Mouse (Mus musculus) CD4-positive helper T cell, adult 2 months (primary cell): ENCODE measurements around the gene Nudt17.
A peak's percentile ranks its signal among the peaks of the same experiment; 100 is the strongest.
"Not testable (repeated sequence)": the region's sequence is repeated elsewhere in the genome, so short reads cannot be mapped to it uniquely, and the experiment has no call there.

ENCODE experiments used
- DNase-seq: peaks from one replicate; pipeline ENCODE4 v3.0.0-alpha.2; 2012; ENCODE audit warnings: low read depth, missing footprints, low spot score

Gene Nudt17

DNA sequence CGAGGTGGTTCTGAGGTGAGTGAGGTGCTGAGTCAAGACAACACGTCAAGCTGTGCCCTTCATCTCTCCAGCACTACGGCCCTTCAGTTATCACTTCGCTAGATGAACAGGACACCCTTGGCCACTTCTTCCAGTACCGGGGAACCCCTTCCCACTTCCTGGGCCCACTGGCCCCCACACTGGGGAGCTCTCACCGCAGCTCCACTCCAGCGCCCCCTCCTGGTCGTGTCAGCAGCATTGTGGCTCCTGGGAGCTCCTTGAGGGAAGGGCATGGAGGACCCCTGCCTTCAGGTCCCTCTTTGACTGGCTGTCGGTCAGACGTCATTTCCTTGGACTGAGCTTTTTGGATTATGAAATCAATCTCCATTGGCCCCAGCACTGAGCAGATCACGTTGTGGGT lies 3.6 kb downstream of the Nudt17 start:
- peak; percentile 39 for DNase-seq

DNA sequence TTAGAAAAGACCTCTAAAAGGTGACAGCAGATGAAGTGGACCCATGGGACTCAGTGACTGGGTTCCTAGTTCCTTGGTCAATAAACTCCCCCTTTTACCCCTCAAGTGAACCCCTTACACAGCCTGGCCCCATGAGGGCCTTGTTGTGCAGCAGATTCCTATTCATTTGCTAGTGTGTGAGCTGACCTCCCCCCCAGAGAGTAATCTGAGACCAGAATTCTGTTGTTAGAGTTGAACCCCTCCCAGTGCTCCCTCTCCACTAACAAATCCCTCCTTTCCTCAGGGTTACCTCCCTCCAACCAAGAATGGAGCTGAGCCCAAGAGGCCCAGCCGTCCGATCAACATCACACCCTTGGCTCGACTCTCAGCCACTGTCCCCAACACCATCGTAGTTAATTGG lies 7.4 kb downstream of the Nudt17 start:
- no peak for DNase-seq

DNA sequence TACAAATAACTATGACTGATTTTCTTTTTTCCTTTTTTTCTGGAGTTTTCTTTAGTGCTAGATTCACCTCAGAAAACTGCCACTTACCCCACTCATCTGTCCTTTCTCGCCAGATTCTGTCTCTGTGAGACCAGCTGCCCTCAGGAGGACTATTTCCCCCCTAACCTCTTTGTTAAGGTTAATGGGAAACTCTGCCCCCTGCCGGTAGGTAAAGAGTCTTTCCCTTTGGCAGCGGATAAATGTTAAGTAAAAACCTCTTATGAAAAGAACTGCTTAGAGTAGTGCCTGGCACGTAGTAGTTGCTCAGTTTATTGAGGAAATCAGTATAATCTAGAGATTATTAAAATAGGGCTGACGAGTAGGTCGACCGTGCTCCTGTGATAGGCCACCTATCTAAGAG lies 8.0 kb downstream of the Nudt17 start:
- no peak for DNase-seq

DNA sequence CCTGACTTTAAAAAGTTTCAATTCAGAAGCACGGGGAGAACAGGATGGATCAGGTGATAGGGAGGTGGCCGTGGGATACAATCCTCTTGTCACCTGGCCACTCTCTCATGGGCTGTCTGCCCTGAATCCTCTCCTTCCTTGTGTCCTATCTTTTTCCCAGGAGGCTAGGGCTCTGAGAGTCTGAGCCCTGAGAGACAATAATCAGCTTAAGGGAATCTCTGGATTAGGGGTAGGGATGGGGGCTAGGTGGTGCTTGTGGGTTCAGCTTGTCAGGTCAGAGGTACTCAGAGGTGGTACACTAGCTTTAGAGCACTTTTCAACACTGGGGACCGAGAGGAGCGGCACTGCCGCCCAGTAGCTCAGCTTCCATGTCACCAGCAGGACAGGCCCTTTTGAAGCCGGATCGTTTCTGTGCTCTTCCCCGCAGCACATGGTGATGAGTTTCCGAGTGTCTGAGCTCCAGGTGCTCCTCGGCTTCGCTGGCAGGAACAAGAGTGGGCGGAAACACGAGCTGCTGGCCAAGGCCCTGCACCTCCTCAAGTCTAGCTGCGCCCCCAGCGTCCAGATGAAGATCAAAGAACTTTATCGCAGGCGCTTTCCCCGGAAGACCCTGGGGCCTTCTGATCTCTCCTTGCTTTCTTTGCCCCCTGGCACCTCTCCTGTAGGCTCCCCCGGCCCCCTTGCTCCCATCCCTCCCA lies 9.2 kb downstream of the Nudt17 start:
- no peak for DNase-seq

DNA sequence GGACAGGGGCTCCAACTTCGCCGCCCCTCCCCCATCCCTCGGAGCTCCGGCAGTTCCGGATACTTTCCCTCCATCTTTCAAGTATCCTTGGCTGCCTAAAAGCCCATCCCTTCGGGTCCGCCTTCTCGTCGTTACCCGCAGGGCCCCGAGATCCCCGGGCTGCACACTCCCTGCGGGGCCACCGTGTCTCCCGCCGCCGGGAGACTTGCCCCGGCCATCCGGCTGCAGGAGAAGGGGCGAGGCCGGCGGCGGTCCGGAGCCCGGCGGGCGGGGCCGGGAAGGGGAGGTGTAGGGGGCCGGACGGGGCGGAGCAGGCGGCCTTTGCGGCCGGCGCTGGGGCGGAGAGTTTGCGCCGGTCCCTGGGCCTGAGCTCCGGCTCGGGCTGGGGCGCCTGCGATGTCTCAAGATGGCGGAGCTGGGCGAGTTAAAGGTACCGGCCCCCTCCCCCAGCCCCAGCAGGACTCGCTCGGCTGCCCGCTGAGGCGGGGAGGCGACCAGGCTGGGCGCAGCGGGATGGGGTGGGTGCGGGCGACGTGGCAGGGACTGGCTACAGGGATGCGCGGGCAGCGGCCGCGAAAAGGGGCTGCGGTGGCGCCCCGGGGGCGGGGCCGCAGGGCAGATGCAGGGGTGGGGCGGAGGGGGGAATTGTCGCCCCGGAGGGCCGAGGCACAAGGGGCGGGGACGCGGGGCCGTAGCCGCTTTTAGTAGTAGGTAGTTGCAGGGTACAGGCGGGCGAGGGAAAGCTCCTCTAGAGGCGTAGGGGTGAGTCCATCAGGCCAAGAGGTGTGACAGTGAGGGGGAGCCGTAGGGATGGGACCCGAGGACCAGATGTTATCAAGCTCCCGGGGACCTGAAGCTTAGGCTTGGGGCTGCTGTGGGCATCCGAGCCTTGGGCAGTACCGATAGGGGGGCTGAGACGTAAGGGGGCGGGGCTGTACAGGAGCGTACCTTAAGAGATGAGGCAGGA lies 11.3 kb downstream of the Nudt17 start:
- peak; percentile 84 for DNase-seq

DNA sequence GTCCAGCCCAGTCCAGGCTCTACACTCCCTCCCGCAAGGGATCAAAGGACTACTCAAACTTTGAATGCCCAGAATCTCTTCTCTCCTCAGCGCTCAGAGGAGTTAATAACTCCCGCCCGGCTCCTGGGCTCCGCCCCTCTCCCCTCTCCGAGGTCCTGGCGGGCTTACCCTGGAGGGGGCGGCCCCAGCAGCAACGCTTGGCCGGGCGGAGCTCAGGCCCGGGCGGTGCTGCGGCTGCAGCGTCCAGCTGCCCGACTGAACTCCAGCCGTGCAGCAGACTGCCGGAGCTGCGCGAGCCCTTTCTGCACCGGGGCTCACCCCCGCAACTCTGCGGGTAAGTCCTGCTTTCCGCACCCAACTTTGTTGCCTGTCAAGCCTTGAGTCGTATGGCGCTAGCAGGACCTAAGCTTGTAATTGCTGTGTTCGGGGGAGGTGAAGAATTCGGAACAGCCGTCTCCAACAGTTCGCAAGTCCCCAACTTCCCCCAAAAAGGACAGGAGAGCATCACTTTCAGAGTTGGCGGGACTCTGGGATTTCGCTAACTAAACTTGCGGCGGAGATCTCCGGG lies 12.1 kb downstream of the Nudt17 start, which contains the start of gene Pias3:
TSS of gene Pias3 (plus strand) at position 187 of the 568 bp plus-strand sequence.
- peak; percentile 67 for DNase-seq

DNA sequence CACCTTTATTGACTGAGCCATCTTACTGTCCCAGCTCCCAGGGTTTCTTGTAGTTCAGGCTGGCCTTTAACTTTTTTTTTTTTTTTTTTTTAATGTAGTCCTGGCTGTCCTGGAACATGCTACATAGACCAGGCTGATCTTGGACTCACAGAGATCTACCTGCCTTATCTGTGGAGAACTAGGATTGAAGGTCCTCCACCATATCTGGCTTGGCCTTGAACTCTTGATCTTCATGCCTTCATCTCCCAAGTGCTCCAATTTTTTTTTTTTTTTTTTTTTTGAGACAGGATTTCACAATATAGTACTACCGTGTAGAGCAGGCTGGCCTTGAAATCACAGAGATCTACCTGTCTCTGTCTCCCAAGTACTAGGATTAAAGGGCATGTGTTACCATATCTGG lies 14.8 kb downstream of the Nudt17 start:
- DNase-seq, result no peak

DNA sequence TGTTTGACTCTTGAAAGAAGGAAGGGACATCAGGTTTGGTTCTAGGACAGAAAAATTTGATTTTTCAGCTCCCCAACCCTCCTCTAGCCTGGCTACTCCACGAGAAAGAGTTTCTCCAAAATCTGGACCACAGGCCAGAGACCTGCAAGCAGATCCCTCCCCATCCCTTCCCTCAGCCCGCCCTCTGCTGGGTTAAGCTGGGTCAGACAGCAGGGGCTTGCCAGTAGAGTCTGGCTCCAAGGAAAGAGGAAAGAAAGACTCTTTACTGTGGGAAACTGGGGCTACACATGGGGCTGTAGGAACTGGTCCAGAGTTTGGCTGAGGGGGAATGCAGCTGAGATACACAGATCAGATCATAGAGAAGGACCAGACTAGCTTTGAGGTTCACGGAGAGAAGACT lies 15.9 kb downstream of the Nudt17 start:
- DNase-seq, result no peak

DNA sequence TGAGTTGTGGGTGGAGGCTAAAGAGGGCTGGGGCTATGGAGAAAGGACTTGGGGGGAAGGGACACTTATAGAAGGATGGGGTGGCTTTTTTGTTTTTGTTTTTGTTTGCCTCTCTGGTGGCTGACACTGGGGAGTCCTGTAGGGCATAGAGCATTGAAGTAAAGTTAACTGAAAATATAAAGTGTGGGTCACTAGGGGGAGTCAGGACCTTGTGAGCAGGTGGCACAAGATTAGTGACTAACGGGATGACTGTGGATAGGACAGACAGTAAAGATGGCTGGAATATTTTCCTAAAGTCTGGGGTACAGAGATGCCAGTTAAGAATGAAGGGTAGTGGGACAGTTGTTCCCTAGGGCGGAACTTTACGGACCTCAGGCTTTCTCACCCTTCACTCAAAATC lies 18.1 kb downstream of the Nudt17 start:
- DNase-seq, result peak; percentile 38

DNA sequence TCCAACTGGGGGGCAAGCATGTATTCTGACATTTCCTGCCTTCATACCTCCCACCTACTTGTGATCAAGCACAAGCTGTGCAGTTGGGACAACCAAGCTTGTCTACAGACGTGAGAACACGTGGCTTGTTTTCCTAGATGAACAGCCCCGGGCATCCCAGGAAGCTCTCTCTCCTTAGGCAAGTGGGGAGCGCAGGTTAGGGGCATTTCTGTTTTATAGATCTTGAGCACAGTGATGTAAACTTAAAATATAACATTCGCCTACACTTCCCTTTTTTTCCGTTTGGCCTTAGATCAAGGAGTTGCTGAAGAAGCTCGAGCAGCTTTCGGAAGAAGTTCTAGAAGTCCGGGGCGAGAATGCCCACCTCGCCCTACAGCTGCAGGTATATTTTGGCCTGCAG lies 19.5 kb downstream of the Nudt17 start:
- DNase-seq, result no peak

DNA sequence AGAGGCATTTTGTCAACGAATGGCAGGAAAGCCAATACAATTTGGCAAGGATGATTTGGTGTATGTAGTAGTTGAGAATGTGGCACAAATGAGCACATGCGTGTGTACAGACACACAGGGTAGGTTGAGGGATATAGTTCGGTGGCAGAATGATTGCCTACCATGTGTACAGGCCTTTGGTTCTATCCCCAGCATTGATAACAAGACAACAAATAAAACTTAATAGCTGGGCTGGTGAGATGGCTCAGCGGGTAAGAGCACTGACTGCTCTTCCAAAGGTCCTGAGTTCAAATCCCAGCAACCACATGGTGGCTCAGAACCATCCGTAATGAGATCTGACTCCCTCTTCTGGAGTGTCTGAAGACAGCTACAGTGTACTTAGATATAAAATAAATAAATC lies 22.3 kb downstream of the Nudt17 start:
- not testable (repeated sequence) for DNase-seq

DNA sequence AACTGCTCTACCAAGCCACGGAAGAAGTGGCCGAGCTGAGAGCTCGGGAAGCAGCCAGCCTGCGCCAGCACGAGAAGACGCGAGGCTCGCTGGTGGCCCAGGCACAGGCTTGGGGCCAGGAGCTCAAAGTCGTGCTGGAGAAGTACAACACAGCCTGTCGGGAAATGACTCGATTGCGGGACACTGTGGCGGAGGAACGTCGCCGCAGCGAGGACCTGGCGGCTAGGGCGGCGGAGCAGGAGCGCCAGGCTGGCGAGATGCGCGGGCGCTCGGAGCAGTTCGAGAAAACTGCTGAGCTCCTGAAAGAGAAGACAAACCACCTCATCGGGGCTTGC lies 23.6 kb downstream of the Nudt17 start:
- DNase-seq, result no peak

DNA sequence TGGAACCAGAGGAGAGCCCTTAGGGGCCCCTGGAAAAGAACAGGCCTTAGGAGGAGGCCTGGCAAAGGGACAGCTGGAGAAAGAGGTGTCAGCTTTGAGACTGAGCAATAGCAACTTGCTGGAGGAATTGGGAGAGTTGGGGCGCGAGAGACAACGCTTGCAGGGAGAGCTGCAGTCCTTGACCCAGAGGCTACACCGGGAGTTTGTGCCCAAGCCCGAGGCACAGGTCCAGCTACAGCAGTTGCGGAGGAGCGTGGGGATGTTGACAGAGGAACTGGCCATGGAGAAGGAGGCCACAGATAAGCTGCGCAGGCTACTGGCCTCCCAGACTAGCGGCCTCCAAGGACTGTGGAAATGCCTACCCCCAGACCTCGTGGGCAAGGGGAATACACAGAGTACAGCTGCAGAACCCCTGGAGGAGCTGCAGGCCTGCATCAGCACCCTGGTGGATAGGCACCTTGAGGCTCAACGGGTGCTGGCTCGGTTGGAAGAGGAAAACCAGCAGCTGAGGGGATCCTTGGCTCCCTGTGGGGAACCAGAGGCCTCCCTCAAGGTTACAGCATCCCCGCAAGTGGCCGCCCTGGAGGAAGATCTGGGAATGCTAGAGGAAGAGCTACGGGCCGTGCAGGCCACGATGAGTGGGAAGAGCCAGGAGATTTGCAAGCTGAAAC lies 24.1 kb downstream of the Nudt17 start:
- no peak for DNase-seq

DNA sequence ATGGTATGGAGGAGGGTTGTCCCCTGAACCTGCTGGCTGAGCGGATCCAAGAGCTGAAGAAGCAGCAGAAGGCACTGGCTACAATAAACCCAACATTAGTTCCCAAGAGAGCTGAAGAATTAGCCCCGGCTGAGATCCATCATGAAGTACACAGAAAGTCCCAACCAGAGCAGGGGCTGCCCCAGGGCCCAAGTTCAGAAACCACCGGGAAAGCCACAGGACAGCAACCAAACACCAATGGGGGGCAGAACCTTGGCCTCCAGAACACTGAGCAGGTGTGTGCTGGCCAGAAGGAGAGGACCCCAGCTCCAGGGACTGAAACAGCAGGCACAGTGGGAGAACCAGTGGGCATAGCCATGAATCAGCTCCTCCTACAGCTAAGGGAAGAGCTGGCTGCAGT lies 24.9 kb downstream of the Nudt17 start:
- no peak for DNase-seq

DNA sequence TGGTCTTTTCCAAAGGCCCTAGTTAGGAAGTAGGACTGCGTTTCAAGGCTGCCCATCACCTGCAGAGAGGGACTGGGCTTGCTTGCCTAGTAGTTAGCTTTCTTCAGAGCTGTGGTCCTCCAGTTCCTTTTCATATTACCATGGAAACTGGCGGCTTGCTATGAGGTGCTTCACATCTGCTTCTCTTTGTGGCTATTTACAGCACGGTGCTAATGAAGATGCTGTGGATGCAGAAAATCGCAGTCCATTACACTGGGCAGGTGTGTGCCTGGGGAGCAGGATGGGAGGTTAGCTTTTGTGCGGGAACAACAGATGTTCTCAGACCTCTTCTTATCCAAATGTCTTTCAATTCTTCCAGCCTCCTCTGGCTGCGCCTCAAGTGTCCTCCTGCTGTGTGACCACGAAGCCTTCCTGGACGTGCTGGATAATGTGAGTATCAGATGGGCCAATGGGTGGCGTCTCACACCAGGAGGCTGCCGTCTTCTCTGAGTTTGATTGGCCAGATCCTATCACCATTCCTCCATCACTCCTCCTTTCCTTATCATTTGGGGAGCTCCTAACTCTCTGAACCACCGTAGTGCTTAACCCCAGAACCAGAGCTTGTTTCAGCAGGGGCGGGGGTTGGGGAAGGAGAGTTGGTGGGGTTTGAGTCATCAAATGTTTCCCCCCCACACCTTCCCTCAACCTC lies 27.9 kb downstream of the Nudt17 start:
- no peak for DNase-seq

DNA sequence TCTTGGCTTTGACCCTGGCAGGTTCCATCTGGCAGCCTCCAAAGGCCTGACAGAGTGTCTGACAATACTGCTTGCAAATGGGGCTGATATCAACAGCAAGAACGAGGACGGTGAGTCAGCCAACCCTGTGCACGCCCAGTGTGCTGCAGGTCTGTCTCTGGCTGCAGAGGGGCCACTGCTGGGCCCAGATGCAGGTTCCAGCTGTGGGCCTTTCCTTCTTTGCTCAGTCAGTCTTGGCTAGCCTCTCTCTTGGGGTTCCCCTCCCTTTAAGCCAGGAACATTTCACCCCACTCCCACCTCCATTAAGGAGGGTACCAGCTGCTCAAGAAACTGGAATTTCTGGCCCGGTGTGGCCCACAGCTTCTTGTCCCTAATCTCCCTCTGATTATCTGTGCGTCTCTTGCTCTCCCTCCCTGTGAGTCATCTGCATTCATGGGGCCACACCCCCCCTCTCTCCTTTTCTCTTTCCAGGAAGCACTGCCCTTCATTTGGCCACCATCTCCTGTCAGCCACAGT lies 29.1 kb downstream of the Nudt17 start:
- DNase-seq, result no peak

DNA sequence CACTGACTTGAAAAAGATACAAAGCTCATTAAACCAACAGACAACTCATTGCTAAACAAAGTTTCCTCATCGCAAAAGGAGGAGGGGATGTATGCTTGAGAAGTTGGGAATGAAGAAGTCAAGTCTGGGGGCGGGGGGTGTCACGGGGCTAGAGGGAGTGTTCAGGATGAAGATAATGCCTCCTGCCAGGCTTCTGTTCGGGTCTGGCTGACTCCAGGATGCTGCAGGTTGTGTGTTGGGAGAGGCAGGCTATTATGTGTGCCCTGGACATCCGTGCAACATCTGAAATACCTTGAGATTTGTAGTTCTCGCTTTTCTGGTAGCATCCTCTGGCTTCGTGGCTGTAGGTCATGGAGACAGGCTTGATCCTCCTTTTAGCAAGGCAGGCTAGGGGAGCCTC lies 29.9 kb downstream of the Nudt17 start:
- no peak for DNase-seq

DNA sequence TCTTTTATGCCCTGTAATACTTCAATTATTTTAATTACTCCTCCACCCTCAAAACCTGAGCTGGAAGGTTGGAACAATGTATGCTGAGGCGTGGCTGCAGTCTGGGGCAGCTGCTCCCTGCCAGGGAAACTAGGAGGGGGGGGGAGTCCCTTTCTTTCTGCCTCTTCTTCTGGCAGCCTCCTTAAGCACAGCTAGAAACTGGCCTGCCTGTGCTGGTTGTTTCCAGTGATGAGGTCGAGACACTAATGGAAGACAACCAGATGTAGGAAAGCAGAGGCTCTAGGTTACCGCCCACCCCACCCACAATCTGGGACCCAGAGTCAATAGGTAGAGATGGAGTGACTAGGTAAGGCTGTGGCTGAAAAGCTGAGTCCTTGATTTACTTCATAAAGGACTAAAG lies 32.7 kb downstream of the Nudt17 start:
- DNase-seq, result no peak

DNA sequence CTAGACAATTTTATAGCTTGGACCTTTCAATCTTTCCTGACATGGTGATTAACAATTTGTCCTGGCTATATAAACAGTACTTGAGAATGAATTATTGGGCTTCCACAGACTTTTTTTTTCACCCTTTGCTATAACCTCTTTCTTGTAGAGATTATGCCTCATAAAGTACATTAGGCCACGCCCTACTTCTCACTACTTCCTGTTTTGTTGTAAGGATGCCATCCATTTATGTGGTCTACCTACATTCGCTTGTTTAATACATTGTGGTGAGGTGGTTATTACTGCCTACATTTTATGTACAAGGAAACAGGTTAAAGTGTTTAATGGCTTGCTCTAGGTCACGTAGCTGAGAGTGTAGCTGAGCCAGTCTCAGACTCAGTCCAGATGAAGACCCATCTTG lies 33.2 kb downstream of the Nudt17 start:
- peak; percentile 72 for DNase-seq

DNA sequence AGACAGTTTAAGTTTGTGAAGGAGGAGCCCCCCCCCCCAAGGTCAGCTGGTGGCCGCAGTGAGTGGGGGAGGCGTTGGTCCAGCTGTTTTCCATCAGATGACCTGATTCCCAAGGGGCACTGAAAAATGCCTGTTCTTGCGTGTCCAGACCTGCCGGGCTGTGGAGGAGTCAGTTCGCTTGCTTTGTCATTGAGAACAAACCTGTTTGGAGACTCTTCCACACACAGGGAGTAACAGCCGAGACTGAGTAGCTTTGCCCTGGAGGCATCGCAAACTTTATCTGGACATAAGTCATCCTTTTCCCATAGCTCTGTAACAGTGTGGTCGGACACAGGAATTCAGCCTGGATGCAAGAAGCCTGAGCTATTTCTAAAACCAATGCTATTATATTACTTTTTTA lies 33.9 kb downstream of the Nudt17 start:
- no peak for DNase-seq

DNA sequence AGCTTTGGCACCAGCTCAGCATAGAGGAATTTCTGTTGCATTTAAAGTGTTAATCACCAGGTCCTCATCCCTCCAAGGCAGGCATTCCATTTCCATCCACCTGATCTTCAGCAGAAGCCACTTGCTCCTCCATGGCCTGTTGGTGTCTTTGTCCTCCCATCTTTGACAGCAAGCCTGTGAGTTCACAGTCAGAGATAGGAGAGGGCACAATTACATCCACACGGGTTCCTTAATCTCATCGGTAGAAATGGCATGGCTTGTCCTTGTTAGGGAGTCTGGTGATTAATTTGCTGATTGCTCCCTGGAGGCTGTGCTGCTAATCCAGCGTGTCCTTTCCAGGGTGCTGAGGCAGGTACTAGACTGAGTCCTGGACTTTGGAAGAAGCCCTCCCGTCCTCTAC lies 34.8 kb downstream of the Nudt17 start:
- DNase-seq, result no peak
